Mouse (Mus musculus) heart, adult 9 months (tissue): ENCODE results near the gene Mrps6.
"Not testable (repeated sequence)": the region's sequence is repeated elsewhere in the genome, so short reads cannot be mapped to it uniquely, and the experiment has no call there.

Experiments used
- DNase-seq, 2 experiments: peaks; one replicate each; pipeline ENCODE4 v3.0.0; 2022; ENCODE audit warnings: low spot score in 2 of 2

Mrps6 gene

GRCm38 (mm10) chr16:92062832-92063231, 4.8 kb downstream of the Mrps6 start:
- no peak for DNase-seq

- no peak for DNase-seq
Measured at GRCm38 (mm10) chr16:92064801-92065200, 6.7 kb downstream of the Mrps6 start.

- DNase-seq, result no peak
Measured at GRCm38 (mm10) chr16:92070338-92070737, 12.3 kb downstream of the Mrps6 start.

GRCm38 (mm10) chr16:92076797-92077196, 18.7 kb downstream of the Mrps6 start:
- no peak for DNase-seq

GRCm38 (mm10) chr16:92083771-92084453, 25.8 kb downstream of the Mrps6 start:
- DNase-seq, result no peak

GRCm38 (mm10) chr16:92089225-92089624, 31.2 kb downstream of the Mrps6 start:
- no peak for DNase-seq

- DNase-seq, result no peak
Measured at GRCm38 (mm10) chr16:92091876-92092275, 33.8 kb downstream of the Mrps6 start.

GRCm38 (mm10) chr16:92098351-92099051, 40.4 kb downstream of the Mrps6 start:
- no peak for DNase-seq

- no peak for DNase-seq
Measured at GRCm38 (mm10) chr16:92099598-92099997, 41.5 kb downstream of the Mrps6 start.

- no peak for DNase-seq
Measured at GRCm38 (mm10) chr16:92100111-92100510, 42.0 kb downstream of the Mrps6 start.

GRCm38 (mm10) chr16:92102115-92102514, 44.0 kb downstream of the Mrps6 start:
- DNase-seq, result peak in 1 of 2 experiments; percentile 12

- DNase-seq, result not testable (repeated sequence)
Measured at GRCm38 (mm10) chr16:92102931-92103330, 44.9 kb downstream of the Mrps6 start.

- DNase-seq, result peak in 1 of 2 experiments; percentile 17
Measured at GRCm38 (mm10) chr16:92103572-92104331, 45.7 kb downstream of the Mrps6 start.

GRCm38 (mm10) chr16:92104332-92104590, 46.2 kb downstream of the Mrps6 start:
- no peak for DNase-seq

GRCm38 (mm10) chr16:92104951-92105350, 46.9 kb downstream of the Mrps6 start:
- no peak for DNase-seq

- no peak for DNase-seq
Measured at GRCm38 (mm10) chr16:92105631-92106030, 47.6 kb downstream of the Mrps6 start.

- DNase-seq, result no peak
Measured at GRCm38 (mm10) chr16:92107346-92107745, 49.3 kb downstream of the Mrps6 start.

GRCm38 (mm10) chr16:92114706-92115241, 56.7 kb downstream of the Mrps6 start:
- peak; percentile 24 to 54 for DNase-seq

GRCm38 (mm10) chr16:92115611-92116421, 57.7 kb downstream of the Mrps6 start:
- no peak for DNase-seq

- DNase-seq, result peak; percentile 15 to 20
Measured at GRCm38 (mm10) chr16:92117337-92118209, 59.5 kb downstream of the Mrps6 start.
